ENCODE assay signal across 16 mouse cellular contexts in the genomic region with DNA sequence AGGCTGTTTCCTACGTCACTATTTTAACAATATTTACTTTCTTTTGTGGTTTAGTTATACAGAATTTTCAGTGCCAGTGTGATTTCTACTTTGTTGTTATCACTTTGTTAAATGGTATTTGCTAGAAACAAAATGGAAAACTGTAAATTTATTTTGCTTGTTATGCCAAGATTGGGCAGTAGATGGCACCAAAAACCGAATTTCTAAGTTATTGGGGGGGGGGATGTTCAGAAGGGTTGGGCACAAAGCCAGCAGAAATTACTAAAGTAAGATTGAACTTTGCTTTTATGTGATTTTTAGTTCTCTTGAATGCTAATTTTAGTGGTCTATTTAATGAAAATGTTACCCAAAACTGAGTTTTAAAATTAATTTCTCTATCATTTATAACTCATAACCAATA. TPM values are rescaled to one million over a fixed set of nuclear protein-coding genes. Genes with fewer than 3 reads are reported as not detected.
"Had no signal": no experiment of that assay in that cellular context is flagged by ENCODE, and none has a peak within 500 bp of the region (broad histone marks: within the 10 kb centered on the region; RNA-seq: fewer than 3 reads in every experiment).

No protein-coding gene starts in this region.

RNA-seq across cellular contexts. Expression of a gene that starts 8.3 kb away (rescaled TPM):
- total RNA-seq: layer of hippocampus, adult 8-10 months; layer of hippocampus, postnatal 14 days; left cerebral cortex, adult 18-20 months; left cerebral cortex, postnatal 14 days had no signal
- polyA plus RNA-seq: intestine, embryonic 15.5 days; kidney, embryonic 16.5 days; limb, embryonic 11.5 days; liver, embryonic 14.5 days; macrophage; midbrain, embryonic 11.5 days; midbrain, embryonic 15.5 days; neural tube, embryonic 13.5 days; stomach, embryonic 14.5 days; thymus, adult 2 months had no signal

RNA-seq across cellular contexts. Expression of a gene that starts 44.4 kb away (rescaled TPM):
- total RNA-seq: layer of hippocampus, adult 8-10 months; layer of hippocampus, postnatal 14 days; left cerebral cortex, adult 18-20 months; left cerebral cortex, postnatal 14 days had no signal
- polyA plus RNA-seq: intestine, embryonic 15.5 days; kidney, embryonic 16.5 days; limb, embryonic 11.5 days; liver, embryonic 14.5 days; lung, adult 2 months; macrophage; midbrain, embryonic 11.5 days; midbrain, embryonic 15.5 days; neural tube, embryonic 13.5 days; stomach, embryonic 14.5 days; thymus, adult 2 months; urinary bladder, adult 2 months had no signal
